Mouse (Mus musculus): ENCODE data around the gene Nt5dc2.

The Nt5dc2 gene

DNA sequence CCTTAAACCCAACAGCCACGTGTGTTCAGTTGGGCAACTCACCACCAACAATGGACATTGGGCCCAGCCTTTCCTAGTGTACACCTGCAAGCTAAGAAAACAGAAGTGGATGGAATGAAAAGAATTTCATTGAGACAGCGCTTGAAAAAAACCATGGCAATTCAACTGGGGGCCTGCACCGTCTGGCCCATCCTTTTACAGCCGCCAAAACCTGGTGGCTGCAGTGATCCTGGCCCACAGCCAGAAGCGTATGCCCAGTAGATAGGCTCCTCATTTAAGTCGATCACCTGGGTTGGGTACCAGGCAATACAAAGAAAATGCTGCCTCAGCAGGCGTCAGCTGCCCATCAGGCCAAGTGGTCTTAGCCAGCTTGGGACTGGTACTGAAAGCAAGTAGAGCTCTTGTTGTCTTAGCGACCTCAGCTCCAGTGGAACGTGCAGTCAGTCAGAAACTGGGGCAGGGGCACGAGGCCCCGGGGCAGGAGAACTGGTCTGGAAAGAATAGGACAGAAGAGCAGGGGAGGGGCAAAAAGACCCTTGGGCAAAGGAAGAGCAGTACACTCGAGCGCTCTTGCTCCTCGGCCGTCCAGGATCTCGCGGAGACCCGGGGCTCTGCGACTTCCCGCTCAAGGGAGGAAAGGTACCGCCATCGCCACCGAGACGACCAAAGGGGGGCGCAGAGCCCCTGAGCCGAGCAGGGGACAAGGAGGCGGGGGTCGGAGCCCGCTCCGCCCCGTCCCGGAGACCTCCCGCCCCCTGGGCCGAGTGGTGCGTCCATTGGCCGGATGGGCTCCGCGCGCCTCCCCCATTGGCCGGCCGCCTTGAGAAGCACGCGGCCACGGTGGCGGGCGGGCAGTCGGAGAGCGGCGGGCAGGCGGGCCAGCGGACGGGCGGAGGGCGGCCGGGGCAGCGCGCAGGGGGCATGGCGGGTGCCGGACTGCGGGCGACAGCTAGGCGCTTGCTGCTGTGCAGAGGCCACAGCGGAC is at the start of gene Nt5dc2:
Gene Nt5dc2, plus strand, starts transcription at position 818 of the 985 bp plus-strand sequence.
- peak; percentile 76 to 94 for DNase-seq (ENCODE audit: low spot score in 2 of 2)

DNA sequence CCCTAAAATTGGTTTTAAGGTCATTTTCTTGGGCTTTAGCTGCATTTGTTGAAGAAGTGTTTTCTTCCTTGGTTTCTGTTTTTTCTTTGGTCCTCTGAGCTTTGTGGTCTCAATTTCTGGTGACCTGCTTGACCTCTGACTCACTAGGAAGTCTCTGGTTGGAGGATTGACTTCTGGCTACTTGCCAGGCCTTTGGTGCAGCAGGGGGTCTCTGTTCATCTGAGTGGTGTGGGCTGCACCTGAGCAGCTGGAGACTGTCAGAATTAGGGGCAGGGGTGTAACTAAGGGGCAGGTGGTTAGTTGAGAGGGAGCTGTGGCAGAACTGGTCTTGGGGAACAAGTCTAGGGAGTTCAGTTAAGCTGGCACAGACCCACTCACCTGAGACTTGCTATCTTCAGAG is 49.7 kb upstream of the Nt5dc2 start:
- DNase-seq (ENCODE audit: low spot score in 2 of 2), result no peak

DNA sequence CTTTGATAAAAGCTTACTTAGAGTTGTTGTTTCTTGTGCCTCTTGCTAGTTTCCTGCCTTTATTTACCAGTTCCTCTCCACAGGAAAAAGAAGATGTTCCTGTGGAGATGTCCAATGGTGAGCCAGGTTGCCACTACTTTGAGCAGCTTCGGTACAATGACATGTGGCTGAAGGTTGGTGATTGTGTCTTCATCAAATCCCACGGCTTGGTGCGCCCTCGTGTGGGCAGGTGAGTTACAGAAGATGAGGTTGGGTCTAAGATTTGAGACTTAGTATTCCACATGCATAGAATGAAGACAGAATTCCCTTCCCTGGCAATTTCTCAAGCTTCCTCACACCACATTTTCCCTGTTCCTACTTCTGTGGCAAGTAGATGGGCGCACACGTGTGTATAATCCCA is 43.4 kb upstream of the Nt5dc2 start:
- no peak for DNase-seq (ENCODE audit: low spot score in 2 of 2)

DNA sequence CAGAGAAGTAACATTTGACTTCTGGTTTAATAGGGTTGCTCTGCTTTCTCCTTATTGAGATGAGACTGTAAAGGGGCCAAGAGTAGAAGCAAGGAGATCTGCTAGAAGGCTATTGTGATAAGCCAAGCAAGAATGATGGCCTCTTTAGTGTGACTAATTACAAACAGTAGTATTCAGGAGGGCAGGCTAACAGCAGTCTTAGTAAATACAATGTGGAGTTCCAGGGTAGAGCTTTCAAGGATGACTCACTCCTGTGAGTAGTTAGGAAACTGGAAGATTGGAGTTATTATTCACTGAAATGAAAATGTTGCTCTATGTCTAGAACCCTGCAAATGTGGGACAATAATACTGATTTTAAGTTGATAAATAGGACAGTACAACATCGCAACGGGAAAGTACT is 42.3 kb upstream of the Nt5dc2 start:
- no peak for DNase-seq (ENCODE audit: low spot score in 2 of 2)

DNA sequence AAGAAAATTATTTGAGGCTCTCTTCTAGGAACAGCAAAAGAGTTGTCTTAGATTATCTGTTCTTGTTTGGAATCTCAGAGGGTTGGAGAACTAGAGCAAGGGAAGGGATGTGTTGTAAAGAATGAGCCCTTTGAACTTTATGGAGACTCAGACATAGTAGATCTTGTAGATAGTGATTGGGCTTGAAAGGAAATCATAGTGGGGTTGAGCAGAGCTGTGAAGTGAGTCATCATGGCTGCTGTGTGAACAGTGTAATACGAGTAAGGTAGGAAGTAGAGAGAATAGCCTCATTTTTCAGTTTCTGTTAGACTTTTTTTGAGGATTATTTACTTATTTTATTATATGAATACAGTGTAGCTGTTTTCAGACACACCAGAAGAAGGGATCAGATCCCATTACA is 40.9 kb upstream of the Nt5dc2 start:
- no peak for DNase-seq (ENCODE audit: low spot score in 2 of 2)

DNA sequence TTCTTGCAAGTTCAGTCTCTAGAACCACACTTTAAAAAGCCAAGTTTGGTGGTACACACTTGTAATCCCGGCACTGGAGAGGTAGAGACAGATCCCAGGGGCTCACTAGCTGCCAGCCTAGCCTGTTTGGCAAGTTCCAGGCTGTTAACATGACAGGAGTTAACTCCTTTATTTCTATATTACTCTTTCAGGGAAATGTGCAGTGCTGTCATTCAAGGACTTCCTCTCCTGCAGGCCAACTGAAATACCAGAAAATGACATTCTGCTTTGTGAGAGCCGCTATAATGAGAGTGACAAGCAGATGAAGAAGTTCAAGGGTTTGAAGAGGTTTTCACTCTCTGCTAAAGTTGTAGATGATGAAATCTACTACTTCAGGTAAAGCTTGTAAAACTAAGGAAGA is 25.7 kb upstream of the Nt5dc2 start:
- DNase-seq (ENCODE audit: low spot score in 2 of 2), result no peak

DNA sequence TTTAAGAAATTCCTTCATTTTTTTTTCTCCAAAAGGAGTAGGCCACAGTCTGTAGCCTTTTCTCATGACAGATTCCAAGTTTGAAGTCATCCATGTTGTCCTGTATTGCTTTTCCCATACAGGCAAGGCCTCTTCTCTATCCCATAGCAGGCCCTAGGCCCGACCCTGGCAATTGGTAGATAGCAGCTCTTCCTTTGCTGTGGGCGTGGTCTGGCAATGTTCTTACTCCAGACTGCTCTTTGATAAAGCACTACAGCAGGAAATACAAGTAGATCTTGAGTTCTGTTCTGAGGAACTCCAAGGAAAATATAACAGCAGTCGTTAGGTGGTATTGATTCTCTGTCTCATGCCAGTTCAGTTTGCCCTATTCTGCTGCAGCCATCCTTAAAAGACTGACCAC is 20.2 kb upstream of the Nt5dc2 start:
- no peak for DNase-seq (ENCODE audit: low spot score in 2 of 2)

DNA sequence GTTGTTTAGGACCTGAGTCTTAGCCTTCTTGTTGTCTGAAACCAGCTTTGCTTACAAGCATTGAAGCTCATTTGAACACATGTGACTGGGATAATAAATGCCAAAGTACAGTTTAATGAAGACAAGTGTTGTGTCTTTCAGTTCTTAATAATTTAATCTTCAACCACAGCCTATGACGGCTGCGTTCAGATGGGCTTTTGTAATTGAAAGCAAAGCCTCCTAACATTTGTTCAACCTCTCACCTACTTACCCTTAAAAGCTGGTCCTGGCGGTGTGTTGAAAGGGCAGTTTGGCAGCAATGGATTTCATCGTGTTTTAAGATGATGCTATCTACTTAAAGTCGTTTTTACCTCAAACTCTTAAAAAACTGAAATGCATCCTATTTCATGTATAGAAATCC is 18.7 kb upstream of the Nt5dc2 start:
- no peak for DNase-seq (ENCODE audit: low spot score in 2 of 2)

DNA sequence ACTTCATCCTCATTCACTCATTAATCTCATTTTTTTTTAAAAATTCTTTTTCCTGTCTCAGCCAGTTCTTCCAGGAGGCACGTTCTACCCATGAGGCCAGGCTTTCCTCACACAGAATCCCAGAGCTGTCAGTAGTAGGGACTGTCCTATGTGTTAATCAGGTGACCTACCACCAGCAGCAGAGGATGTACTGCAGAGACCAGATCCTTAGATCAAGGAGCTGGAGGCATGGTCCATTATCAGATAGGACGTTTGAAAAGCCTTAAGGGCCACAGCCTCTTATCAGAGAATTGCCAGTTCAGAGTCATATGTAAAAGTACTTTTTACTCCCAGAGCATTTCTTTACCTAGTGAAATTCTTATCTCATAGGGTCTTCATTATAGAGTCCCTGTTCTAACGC is 16.8 kb upstream of the Nt5dc2 start:
- no peak for DNase-seq (ENCODE audit: low spot score in 2 of 2)

DNA sequence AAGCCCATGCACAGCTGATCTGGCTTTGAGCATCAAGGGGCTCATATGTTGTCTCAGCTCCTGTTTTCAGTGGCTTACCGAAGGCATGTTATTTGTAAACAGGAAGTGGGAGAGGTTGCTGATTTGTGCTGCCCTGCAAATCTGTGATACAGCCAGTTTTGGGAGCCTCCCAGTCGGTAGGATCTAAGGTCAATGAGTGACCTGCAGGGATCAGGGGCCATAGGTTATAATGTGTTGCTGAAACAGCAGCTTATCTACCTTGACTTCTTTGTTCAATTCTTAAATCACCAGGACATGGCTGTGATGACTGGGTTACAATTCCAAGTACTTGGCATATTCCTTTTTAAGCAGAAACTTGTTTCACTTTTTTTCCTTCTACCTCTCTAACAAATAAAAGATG is 15.3 kb upstream of the Nt5dc2 start:
- DNase-seq (ENCODE audit: low spot score in 2 of 2), result no peak

DNA sequence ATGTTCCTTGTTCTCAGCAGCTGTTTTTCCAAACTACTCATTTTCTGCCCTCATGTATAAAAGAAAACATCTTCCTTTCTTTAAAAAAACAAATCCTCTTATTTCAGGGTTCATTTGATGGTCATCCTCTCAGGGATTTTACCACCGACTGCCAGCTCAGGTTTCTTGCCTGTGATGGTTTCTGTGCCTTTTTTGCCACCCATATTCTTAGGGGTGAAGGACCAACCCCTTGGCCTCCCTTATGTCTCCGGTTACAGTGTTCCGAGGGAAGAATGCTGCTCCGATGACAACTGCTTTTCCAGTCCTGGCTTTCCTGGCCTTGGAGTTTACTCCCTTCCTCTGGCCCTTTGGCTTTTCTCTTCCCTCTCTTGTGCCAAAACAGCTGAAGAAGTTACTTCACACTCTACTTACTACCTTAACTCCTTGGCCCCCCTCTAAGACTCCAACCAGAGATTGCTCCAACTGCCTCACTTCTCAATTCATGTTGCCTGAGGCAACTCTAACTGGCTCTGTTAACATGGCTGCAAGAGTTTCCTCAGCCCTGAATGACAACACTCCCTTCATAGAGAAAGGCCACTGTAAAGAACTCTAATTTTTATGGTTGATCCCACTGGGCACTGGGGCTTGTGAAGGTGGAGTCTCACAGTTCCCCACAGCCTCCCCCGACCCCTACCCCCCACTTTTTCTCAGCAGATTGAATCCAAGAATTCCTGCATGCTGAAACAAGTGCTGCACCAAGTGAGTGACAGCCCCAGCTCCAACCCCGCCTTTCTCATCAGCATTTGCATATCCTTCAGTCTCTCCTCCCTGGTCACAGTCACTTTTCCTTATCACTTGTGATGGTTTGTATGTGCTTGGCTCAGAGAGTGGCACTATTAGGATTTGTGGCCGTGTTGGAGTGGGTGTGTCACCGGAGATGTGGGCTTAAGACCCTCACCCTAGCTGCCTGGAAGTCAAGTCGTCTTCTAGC is 5.5 kb upstream of the Nt5dc2 start:
- no peak for DNase-seq (ENCODE audit: low spot score in 2 of 2)

DNA sequence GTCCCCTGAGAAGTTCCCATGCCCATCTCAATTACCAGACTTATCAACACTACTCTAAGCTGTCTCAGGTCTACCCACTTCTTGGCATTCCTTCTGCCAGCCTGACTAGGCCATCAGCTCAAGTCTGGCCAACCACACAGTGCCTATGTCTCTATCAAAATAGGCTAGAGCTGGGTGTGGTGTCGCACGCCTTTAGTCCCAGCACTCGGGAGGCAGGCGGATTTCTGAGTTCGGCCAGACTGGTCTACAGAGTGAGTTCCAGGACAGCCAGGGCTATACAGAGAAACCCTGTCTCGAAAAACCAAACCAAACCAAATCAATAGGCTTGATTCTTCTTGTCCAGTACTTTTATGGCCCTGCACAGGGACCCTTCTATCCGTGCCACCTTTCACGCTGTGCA is 4.0 kb upstream of the Nt5dc2 start:
- no peak for DNase-seq (ENCODE audit: low spot score in 2 of 2)

DNA sequence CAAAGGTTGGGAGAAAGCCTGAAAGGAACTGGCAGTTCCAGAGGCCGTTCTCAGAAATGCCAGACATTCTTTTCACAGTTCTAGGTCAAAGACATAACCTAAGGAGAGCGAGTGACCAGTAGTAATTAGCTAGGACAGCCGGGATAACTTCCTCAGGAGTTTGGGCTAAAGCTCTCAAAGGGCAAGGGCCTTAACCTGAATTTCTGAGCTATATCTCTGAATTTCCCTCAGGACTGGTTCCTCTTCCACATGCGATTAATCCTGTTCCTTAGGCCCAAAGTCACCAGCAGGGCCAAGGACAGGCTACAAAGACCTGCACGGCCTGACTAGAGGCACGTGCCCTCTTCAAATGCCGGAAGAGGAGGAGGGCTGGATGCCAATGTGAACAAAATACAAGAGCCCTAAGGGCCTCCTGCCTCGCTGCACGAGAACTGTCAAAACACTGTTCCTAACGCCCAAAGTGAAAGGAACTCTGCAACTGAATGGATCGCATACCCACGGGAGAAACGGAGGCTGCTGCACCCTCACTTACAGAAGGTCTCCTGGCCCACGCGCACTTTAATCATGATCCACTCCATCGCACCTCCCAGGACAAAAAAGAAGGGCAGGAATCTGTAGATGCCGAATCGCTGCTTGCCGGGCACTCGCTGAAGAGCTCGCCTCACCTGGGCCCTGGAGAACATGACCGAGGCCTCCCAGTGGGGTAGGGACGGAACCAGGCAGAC is 2.6 kb upstream of the Nt5dc2 start:
- DNase-seq (ENCODE audit: low spot score in 2 of 2), result no peak

DNA sequence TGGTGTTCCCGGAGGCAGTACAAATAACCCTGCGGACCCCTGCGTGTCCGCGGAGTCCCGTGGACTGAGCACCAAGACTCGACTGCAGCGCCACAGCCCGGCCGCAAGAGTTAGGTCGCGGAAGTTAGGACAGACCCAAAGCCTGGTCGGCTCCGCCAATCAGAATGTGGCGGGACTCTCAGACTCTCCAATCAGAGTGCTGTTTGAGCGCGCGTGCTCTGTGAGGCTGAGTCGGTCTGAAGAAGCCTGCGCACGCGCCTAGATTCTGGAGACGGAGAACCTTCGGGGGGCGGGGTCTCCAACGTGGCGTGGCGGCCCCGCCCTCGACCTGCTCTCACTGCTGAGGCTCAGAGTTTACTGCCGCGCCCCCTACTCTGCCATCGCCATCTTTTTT is 2.0 kb upstream of the Nt5dc2 start, which contains the start of gene Smim4:
Gene Smim4, minus strand, starts transcription at position 131 of the 394 bp plus-strand sequence.
- DNase-seq (ENCODE audit: low spot score in 2 of 2), result peak; percentile 88 to 96

DNA sequence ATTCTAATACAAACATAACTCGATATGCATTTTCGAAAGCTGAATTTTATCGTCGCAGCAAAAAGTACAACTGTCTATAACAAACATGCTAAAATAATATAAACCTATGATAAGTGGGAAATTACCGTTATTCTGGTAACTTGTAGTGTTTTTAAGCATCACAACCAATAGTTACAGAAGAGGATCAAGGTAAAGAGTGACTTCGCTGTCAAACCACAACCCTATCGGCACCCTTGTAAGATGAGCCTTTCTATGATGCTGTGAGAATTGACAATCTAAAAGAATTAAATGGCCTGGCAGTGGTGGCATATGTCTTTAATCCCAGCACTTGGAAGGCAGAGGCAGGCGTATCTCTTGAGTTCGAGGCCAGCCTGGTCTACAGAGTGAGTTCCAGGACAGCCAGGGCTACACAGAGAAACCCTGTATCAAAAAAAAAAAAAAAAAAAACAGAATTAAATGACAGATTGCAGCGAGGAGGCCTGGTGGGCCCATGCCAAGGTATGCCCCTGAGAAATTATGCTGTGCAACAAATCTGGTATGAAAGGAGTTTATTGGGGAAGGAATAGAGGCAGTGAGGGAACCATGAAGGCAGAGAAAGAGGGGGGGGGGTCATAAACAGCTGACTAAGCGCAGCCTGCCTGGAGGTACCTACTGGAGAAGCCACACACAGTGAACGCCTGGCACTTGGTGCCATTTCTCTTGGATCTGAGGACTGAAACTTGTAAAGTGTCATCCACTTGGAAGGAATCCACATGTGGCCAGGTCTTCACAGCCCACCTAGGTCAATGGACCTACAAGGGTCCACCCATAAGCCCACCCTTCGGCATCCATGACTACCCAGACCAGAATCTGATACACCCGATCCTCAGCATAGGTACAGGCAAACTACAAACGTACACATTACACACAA is 1.3 kb upstream of the Nt5dc2 start:
- peak in 1 of 2 experiments; percentile 18 for DNase-seq (ENCODE audit: low spot score in 2 of 2)

DNA sequence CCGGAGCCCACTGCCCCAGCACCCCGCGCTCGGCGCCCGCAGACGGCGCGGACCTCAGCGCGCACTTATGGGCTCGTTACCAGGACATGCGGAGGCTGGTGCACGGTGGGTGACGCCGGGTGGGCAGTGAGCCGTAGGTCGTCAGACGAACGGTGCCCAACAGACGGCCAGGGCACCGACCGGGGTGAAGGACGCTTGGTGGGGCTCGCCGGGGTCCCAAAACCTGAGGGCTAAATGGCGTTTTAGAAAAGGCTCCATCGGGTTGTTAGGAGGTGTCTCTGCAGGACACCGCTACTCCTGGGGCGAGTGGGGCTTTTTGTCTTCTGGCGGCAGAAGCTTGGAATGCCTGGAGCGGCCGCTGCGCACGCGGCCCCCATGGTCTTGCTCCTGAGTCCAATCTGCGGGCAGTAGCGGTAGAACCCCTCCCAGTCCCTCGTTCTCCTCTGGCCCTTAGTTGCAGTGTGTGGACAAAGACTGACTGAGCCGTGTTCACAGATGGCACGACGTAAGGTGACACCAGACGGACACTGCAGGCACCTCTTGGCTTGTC is 494 bp downstream of the Nt5dc2 start:
- DNase-seq (ENCODE audit: low spot score in 2 of 2), result no peak

DNA sequence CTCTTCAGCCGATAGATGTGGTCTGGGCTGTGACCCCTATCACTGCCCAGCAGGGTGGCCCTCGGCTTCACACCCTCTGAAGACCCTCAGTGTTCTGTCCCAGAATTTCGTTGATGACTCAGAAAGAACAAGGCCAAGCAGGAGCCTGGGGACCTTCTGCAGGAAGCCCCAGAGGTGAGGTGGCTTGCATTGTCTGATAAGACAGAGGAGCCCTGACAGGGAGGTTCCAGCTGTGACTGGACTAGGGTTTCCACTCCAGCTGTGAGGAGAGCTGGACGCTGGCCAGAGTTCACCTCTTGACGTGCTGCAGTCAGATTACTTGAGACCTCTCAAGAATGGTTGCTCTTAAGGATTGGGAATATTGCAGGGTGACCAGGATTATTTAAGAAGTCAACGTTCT is 1.2 kb downstream of the Nt5dc2 start:
- DNase-seq (ENCODE audit: low spot score in 2 of 2), result no peak

DNA sequence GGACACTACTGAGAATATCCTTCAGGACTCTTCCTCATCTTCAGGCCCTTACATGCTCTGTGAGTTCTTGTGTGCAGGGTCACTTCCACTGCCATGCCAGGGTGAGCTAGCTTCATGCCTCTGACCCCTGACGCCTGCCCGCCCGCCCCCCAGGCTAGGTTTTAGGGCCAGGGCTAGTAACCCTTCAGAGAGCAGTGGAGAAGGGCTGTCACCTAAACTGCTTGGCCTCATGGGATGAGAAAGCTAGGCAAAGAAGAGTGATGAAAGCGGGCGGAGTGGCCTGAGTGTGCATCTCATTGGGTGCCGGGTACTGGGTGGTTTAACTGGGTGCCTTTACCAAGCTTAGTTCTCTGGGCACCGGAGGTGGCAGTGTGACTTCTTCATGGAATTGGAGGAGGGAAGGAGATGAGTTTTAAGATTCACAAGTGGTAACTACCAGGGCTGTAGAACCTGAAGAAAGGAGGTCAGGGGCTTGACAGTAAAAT is 1.7 kb downstream of the Nt5dc2 start:
- DNase-seq (ENCODE audit: low spot score in 2 of 2), result no peak

DNA sequence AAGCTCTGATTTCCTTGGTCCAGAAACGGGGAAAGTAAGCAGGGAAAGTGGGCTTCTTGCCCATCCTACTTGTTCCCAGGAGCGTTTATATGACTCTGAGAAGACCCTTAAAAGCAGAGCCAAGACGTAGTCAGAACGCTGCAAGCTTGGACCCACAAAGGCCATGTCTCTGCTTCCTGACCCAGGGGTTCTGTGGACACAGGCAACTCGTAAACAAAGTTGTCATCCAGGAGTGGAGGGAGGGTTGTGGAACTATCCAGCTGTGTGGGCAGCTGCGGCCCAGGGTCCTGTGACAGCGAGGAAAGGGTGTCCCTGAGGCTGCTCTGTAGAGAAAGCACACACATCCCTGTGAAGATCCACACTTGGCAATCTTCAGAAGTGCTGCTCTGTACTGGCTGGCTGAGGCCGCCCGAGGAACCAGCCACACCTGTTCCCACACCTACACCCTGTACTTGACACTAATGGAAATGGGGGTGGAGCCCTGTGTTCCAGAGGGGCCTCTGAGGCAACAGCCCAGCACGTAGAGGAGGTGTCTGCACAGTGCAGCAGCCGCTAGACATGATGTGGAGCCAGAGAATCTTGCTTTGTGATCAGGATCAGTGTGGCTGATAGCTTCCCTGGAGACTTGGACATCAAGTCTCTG is 2.3 kb downstream of the Nt5dc2 start:
- DNase-seq (ENCODE audit: low spot score in 2 of 2), result no peak
